Mouse (Mus musculus): ENCODE measurements around the gene Syt16.

Syt16 gene

DNA sequence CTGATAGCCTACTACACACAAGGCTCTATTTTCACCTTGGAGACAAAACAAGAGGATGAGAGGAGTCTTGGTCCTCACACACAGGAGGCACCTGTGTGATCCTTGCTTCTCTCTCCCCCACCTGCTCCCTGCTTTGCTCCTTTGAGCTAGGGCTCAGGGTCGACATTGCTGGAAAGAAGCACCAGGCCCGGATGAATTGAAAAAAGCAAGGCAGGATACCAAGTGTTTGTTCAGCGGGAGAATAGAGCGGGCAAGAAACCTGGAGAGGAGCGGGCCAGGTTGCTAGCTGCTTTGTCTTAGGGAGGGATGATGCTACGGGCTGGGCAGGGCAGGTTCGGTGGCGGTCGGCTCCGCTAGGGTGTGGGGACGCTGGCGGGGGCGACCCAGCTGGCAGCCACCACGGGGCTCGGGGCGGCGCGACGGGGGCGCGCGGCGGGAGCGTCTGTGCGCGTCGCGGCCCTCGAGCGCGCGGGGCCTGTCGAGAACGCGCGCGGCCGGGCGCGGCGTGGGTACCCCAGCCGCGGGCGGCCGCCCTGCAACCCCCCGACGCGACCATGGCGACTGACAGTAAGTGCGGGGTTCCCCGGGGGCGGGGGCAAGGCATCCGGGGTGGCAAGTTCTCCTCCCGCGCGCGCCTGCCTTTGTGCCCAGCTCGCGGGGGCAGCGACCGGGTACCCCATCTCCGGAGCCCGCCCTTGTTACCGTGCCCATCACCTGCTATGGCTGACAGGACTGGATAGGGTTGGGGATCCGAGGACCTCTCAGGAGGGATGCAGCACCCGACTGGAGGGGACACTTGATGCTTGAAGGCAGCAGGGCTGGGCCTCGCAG, at the start of gene Syt16:
Gene Syt16 (plus strand): TSS at position 365 of the 831 bp plus-strand sequence.
- no peak for DNase-seq

DNA sequence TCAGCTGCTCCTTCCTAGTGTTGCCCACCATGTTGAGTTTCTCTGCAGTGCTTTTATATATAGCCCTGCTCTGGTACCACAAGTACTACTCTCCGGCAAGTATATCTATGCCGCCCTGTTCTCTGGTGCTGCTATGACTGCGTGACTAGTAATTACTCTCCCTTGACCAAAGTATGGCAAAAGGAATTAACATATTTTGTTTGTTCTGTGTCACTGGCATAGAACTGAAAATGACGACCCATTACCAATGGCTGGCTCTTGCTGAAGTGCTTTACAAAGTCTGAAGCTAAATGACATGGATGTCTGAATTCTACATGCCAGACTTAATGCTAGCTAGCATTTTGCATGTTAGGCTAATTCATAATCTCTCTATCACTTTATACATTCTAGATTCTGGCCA, 49.0 kb upstream of the Syt16 start:
- DNase-seq, result no peak

DNA sequence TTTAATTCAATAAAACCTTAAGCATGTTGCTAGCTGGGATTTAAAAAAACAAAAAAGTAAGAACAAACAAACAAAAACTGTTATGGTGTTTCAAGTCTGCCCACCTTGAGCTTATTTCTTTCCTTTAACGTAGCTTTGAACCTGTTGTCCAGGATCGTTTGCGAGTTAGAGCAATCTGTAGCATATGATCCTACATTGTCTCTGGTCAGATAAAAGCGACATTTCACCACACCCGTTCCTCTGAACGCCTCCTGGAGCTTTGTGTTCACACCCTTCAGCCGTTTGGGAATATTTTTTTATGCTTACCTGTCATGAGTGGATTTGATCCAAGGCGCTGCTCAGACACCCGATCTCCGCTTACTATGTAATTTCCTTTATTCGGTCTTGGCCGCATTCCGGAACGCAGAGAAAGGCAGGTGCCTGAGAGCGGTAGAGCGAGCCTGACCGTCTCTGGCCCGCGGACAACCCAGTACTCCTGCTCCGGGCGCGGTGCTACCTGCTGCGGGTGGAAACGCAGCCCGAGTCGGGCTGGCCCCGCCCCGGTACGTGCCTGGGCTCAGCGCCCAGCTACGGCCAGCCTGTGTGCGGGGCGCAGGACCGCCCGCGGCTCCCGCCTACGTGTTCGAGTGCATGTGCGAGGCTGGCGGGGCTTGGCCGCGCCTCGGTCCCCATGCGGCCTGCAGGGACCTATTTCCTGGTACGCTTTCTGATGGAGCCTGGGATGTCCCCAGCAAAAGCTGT, 48.0 kb upstream of the Syt16 start:
- DNase-seq, result peak; percentile 81

GRCm38 (mm10) chr12:73952879-73953278, 44.6 kb upstream of the Syt16 start:
- peak; percentile 28 for DNase-seq

- DNase-seq, result no peak
Observed at GRCm38 (mm10) chr12:73953420-73954186, 43.9 kb upstream of the Syt16 start.

- DNase-seq, result no peak
Observed at GRCm38 (mm10) chr12:73954785-73955184, 42.7 kb upstream of the Syt16 start.

GRCm38 (mm10) chr12:73957676-73958075, 39.8 kb upstream of the Syt16 start:
- no peak for DNase-seq

GRCm38 (mm10) chr12:73958830-73959229, 38.6 kb upstream of the Syt16 start:
- DNase-seq, result no peak

- DNase-seq, result peak; percentile 96
Observed at GRCm38 (mm10) chr12:73964291-73965281, 32.9 kb upstream of the Syt16 start, which contains the start of gene Snapc1. Gene Snapc1, plus strand, starts transcription at chr12:73964481.

GRCm38 (mm10) chr12:73969142-73969541, 28.3 kb upstream of the Syt16 start:
- no peak for DNase-seq

- DNase-seq, result no peak
Observed at GRCm38 (mm10) chr12:73974584-73974983, 22.9 kb upstream of the Syt16 start.

DNA sequence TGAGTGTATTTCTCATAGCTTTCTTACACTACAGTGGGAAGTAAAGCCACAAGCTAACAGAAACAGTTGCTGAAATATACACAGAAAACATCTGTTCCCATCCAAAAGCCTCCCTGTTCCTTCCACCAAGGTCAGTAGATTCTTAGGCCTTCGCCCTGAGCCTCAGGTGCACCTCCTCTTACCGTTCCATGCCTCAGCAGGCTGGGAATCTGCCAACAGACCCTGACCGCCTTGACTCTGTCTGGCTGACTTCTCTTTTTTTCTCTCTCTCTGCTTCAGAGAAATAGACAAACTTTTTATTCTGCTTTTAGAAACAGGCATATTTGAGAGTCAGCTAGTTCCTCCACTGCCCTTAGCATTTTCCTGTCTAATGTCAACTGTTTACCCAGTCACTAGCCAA, 19.3 kb upstream of the Syt16 start:
- DNase-seq, result no peak

DNA sequence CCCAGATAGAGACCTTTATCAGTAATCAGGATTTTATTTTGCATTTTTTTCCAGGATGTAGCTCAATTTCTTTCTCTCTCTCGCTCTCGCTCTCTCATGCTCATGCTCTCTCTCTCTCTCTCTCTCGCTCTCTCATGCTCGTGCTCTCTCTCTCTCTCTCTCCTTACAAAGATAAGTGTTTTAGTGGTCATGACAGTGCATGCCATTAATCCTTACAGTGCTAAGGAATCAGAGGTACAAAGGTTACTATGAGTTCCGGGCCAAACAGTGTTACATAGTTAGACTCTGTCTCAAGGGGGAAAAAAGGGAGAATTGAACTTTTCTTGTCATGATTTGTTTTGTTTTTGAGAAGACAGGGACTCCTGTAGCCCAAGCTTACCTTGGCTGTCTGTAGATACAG, 17.8 kb upstream of the Syt16 start:
- DNase-seq, result no peak

GRCm38 (mm10) chr12:73982533-73982932, 14.9 kb upstream of the Syt16 start:
- peak; percentile 68 for DNase-seq

DNA sequence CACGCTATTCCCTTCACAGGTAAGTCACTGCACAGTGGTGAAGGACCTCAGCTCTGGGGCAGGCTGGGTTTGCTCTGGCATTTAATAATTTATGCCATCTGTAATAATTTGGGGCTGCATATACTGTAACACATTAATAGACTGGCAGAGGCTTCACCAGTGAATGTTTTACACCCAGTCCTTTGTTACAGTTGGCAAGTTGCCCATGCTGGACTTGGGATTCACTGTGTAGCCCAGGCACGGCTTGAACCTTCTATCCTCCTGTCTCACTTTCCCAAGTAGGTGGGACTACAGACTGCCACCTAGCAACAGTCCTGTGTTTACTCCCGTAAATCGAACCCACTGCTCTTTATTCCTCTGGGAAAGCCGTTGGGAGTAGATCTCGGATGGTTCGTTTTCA, 11.2 kb upstream of the Syt16 start:
- DNase-seq, result no peak

DNA sequence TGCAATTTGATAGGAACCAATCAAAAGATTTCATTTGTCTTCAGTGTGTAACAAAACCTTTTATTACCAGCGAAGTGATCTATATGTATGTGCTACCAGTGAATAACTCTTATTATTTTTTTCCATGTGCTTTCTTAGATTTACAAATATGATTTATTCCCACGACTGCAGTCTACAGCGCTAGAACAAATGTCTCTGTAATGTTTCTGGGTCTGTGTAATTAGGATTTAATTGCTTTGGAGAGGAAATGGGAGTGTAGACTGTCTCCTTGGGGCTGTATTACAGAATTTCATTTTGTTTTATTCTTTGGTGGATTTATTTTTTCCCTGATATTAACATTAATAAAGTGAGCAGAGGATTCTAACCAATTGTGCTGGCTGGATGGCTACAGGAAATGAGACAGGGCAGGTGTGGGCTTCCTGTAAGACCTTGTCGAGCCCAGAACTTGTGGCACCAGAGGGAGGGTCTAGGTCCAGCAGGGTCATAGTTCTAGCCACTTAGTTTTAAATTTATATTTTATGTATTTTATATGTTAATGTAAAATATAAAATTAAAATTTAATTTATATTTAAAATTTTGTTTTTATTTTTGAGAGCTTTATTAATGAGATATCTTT, 9.0 kb upstream of the Syt16 start:
- DNase-seq, result no peak

- DNase-seq, result no peak
Observed at GRCm38 (mm10) chr12:73989594-73989993, 7.9 kb upstream of the Syt16 start.

GRCm38 (mm10) chr12:73996906-73997296, 560 bp upstream of the Syt16 start:
- no peak for DNase-seq

- no peak for DNase-seq
Observed at GRCm38 (mm10) chr12:73998128-73998456, 631 bp downstream of the Syt16 start.

- DNase-seq, result no peak
Observed at GRCm38 (mm10) chr12:74002449-74002848, 5.0 kb downstream of the Syt16 start.

DNA sequence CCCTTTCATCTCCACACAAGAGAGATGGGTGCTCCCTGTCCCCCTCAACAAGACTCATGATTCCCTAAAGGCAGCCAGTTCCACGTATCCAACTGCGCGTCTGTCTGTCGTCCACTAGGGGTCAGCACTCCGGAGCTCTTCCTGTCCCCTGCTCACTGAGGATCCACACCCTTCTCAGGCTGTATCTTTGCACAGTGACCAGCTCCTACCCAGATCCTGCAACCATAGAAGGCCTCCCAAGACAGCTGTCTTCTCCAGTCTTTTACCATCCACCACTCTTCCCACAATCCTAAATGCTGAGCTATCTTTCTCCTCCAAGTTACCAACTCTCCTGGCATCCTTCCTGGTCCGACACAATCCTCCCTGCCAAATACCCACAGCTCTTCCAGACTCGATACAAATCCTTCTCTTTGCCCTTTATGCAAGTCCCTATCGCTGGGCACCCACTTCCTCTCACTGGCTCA, 12.0 kb downstream of the Syt16 start:
- DNase-seq, result peak; percentile 19

GRCm38 (mm10) chr12:74013739-74014138, 16.3 kb downstream of the Syt16 start:
- DNase-seq, result peak; percentile 77

Data from cerebellum, adult 11 months (tissue).